ENCODE assay signal across 10 mouse cellular contexts in the genomic region with DNA sequence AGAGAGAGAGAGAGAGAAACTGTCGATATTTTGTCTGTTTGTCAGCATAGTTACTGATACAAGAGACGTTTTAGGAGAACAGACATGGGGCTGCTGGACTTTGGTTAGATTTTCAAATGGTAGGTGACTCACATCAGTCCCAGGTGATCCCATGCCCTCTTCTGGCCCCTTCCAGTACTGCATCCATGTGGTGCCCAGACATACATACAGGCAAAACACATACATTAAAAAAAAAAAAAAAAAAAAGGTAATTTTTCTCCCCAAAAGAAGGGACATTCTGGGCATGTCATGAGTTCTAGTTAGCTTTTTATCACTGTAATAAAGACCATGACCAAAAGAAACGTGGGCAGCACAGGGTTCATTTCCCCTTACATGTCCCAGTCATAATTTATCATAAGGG.
DNase-seq lines count a peak whose midpoint lies in the region; ATAC-seq and TF ChIP-seq lines count a peak whose summit lies in the region.
"Had no signal": no experiment of that assay in that cellular context is flagged by ENCODE, and none has a peak within 500 bp of the region (broad histone marks: within the 10 kb centered on the region; RNA-seq: fewer than 3 reads in every experiment).

No protein-coding gene starts in this region.

- H3K9me3 ChIP-seq in ES-E14 (ENCODE audit: control insufficient read depth, insufficient read depth, low read depth, low read length): no peaks in the 10 kb centered on the region
- H3K9me3 ChIP-seq: embryonic facial prominence, embryonic 12.5 days; limb, embryonic 13.5 days had no signal

- H3K36me3 ChIP-seq in ES-E14 (ENCODE audit: control insufficient read depth, insufficient read depth, low read length, poor library complexity, severe bottlenecking): no peaks in the 10 kb centered on the region
- H3K36me3 ChIP-seq: embryonic facial prominence, embryonic 12.5 days; limb, embryonic 13.5 days had no signal

- intact Hi-C loops in left cerebral cortex, postnatal 14 days (cut with DNase I): loop anchor here (10.0 kb wide), 1 partner anchor 144 kb away; no protein-coding TSS in a partner anchor

- H3K4me1 ChIP-seq in ES-E14 (ENCODE audit: control insufficient read depth in 2 of 2, insufficient read depth in 2 of 2, low read length in 2 of 2, poor library complexity in 1 of 2): no peaks in the 10 kb centered on the region
- no peaks in the 10 kb centered on the region for H3K4me1 ChIP-seq in brown adipose tissue, adult 24 weeks (ENCODE audit: control insufficient read depth, insufficient read depth, insufficient read length, low read length)
- H3K4me1 ChIP-seq: embryonic facial prominence, embryonic 12.5 days had no signal

- no peak overlapping the region for H3K27ac ChIP-seq in ES-E14 (ENCODE audit: insufficient read depth, low read depth, low read length, poor library complexity, severe bottlenecking)
- peak overlapping the region; percentile 36; the same call in 1 of the 2 replicates for H3K27ac ChIP-seq in brown adipose tissue, adult 24 weeks (replicated peaks; ENCODE audit: low read depth, low read length)
- H3K27ac ChIP-seq: embryonic facial prominence, embryonic 12.5 days; limb, embryonic 13.5 days had no signal

- DNase-seq in kidney, adult 18-20 months: peak; percentile 54
- DNase-seq in kidney, adult 11 months: no peak
- peak; percentile 45 for DNase-seq in ES-E14 (ENCODE audit: low read depth, low spot score)
- DNase-seq in left cerebral cortex, postnatal 14 days (ENCODE audit: low spot score in 2 of 2): peak; percentile 46 to 63
- DNase-seq in right cerebral cortex, adult 18-20 months: peak; percentile 37
- DNase-seq in spleen, postnatal 14 days (ENCODE audit: low spot score in 2 of 2): no peak

- no peak overlapping the region for H3K4me3 ChIP-seq in ES-E14 (ENCODE audit: insufficient read depth in 1 of 2, low read depth in 1 of 2, low read length in 2 of 2, poor library complexity in 1 of 2, severe bottlenecking in 1 of 2)
- no peak overlapping the region for H3K4me3 ChIP-seq in brown adipose tissue, adult 24 weeks (ENCODE audit: insufficient read depth, low read depth, low read length)
- H3K4me3 ChIP-seq: embryonic facial prominence, embryonic 12.5 days; limb, embryonic 13.5 days had no signal

- ATAC-seq in frontal cortex, adult (ENCODE audit: low TSS enrichment): peak; percentile 53; the same call in 1 of the 2 replicates

- H3K9ac ChIP-seq in ES-E14 (ENCODE audit: insufficient read depth, low read depth, low read length, poor library complexity, severe bottlenecking): no peak overlapping the region
- H3K9ac ChIP-seq: embryonic facial prominence, embryonic 12.5 days; limb, embryonic 13.5 days had no signal

- in situ Hi-C loops in ES-E14 (cut with MboI; ENCODE audit: low sequenced_read_pairs in 2 of 2, unreplicated experiment in 2 of 2): no loop called here

TF ChIP-seq in ES-E14, 5 proteins besides CTCF, POLR2A, EP300 and RAD21:
- TF ChIP-seq HCFC1 (IDR thresholded peaks at IDR 0.05; ENCODE audit: borderline replicate concordance, insufficient read depth, low read length) (no peak), MAFK (IDR thresholded peaks at IDR 0.05; ENCODE audit: insufficient read depth, low read depth, low read length) (no peak), ZNF384 (IDR thresholded peaks at IDR 0.05; ENCODE audit: low read depth, low read length) (peak; percentile 82), ZC3H11A (IDR thresholded peaks at IDR 0.05; ENCODE audit: borderline replicate concordance, low read depth, low read length) (no peak), CHD2 (IDR thresholded peaks at IDR 0.05; ENCODE audit: low read depth, low read length) (no peak)

Comparison
In these comparisons a context has a peak if more than half of its experiments do, and no peak if none do; other contexts are left out.
1. DNase-seq: peak in kidney, adult 18-20 months (single experiment), ES-E14 (single experiment), left cerebral cortex, postnatal 14 days (2 of 2) and right cerebral cortex, adult 18-20 months (single experiment); none in kidney, adult 11 months (single experiment) and spleen, postnatal 14 days (0 of 2).